Mouse (Mus musculus): Measurements from ENCODE around the gene Thsd4.

Thsd4 gene

GRCm38 (mm10) chr9:60373161-60373737 is 148.6 kb downstream of the Thsd4 start:
- no peak for DNase-seq

- no peak for DNase-seq
Measured at GRCm38 (mm10) chr9:60368516-60368915, 153.3 kb downstream of the Thsd4 start.

GRCm38 (mm10) chr9:60367617-60368305 is 154.1 kb downstream of the Thsd4 start:
- DNase-seq = no peak

- DNase-seq = no peak
Measured at GRCm38 (mm10) chr9:60364166-60364781, 157.6 kb downstream of the Thsd4 start.

GRCm38 (mm10) chr9:60352351-60352750 is 169.5 kb downstream of the Thsd4 start:
- no peak for DNase-seq

GRCm38 (mm10) chr9:60351153-60351552 is 170.7 kb downstream of the Thsd4 start:
- no peak for DNase-seq

- DNase-seq = no peak
Measured at GRCm38 (mm10) chr9:60336147-60336546, 185.7 kb downstream of the Thsd4 start.

- DNase-seq = no peak
Measured at GRCm38 (mm10) chr9:60335455-60335854, 186.4 kb downstream of the Thsd4 start.

- DNase-seq = no peak
Measured at GRCm38 (mm10) chr9:60329911-60330310, 191.9 kb downstream of the Thsd4 start.

GRCm38 (mm10) chr9:60324716-60325115 is 197.1 kb downstream of the Thsd4 start:
- no peak for DNase-seq

GRCm38 (mm10) chr9:60323435-60323834 is 198.4 kb downstream of the Thsd4 start:
- DNase-seq = no peak

GRCm38 (mm10) chr9:60317291-60317690 is 204.6 kb downstream of the Thsd4 start:
- DNase-seq = no peak

GRCm38 (mm10) chr9:60316510-60316909 is 205.3 kb downstream of the Thsd4 start:
- no peak for DNase-seq

- DNase-seq = no peak
Measured at GRCm38 (mm10) chr9:60315533-60315932, 206.3 kb downstream of the Thsd4 start.

GRCm38 (mm10) chr9:60313661-60314060 is 208.2 kb downstream of the Thsd4 start:
- DNase-seq = no peak

- DNase-seq = no peak
Measured at GRCm38 (mm10) chr9:60312670-60313069, 209.2 kb downstream of the Thsd4 start.

- peak; percentile 18 for DNase-seq
Measured at GRCm38 (mm10) chr9:60311594-60312128, 210.2 kb downstream of the Thsd4 start.

- DNase-seq = no peak
Measured at GRCm38 (mm10) chr9:60310741-60311317, 211.0 kb downstream of the Thsd4 start.

- no peak for DNase-seq
Measured at GRCm38 (mm10) chr9:60309786-60310711, 211.8 kb downstream of the Thsd4 start.

- no peak for DNase-seq
Measured at GRCm38 (mm10) chr9:60308182-60308581, 213.7 kb downstream of the Thsd4 start.

- DNase-seq = no peak
Measured at GRCm38 (mm10) chr9:60307469-60307868, 214.4 kb downstream of the Thsd4 start.

- no peak for DNase-seq
Measured at GRCm38 (mm10) chr9:60306241-60306640, 215.6 kb downstream of the Thsd4 start.

Measured in right cerebral cortex, postnatal 14 days (tissue).